Mouse (Mus musculus): ENCODE results near the gene Hsf5.

The Hsf5 gene

DNA sequence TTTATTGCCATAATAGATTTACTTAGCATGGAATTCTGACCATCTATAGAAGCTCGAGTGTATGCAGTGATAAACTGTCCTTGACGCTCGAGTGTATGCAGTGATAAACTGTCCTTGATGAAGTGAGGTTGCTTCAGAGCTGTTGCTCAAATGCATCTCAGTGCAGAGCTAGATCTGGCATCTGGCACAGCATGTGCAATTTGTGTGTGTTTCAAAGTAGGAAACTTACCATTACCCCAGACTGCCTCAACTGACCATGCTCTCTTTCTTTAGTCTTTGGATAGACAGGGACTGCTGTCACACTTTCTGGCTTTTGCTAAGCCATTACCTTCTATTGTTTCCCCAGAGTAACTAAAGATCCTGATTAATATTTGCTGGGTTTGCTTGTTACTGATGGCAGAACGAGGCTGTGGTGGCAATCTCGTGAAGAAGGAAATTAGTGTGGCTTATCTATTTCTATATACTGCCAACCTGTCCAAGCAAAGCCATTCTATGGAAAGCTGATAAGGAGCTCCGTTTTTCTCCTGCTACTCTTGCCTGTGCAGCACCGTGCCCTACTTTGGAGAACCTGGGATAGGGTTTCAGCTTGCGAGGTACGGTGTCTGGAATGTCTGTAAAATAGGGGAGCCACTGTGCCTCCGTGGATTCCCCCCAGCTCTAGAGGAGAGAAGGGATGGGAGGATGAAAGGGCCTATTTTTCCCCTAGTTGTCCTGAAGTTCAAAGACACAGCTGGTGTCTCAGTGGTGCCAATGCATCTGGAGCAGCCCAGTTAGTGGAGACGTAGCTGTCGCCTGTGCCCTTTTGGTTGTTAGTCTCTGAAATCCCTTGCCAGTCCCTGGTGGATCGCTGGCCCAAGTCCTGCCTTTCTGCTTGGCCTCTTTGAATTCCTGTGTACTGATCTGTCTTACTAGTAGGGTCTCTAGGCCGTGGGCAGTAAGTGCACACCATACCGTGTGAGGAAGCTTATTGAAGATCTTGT is 70.6 kb downstream of the Hsf5 start:
- DNase-seq (ENCODE audit: low read depth, low spot score), result no peak

DNA sequence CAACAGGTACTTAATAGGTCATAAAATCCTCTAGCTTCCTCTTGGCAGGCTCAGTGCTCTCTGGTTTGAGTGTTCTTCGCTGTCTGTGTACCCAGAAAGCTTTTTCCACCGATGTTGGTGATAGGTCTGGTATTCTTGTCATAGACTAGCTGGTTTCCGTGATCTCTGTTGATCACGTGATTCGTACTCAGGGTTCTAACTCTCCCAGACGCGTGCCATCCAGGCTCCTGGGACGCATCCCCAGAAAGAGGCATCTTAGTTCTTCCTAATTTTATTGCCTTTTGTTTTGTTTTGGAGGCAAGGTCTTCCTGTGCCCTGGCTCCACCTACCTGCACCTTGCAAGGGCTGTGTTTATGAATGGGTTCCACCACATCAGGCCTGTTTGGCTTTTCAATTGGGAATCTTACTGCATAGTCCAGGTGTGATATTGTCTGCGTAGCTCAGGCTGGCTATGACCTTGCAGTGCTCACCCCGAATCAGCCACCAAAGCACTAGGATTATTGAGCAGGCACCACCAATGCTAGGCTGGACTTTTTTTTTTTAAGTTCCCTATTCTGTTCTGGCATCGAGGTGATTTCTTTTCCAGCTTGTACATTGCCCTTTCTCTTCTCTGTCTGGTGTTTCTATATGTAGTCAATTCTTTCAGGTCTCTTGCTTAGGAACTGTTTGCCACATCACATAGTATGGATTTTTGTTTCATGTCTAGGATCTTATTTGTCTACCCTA is 71.7 kb downstream of the Hsf5 start:
- no peak for DNase-seq (ENCODE audit: low read depth, low spot score)

DNA sequence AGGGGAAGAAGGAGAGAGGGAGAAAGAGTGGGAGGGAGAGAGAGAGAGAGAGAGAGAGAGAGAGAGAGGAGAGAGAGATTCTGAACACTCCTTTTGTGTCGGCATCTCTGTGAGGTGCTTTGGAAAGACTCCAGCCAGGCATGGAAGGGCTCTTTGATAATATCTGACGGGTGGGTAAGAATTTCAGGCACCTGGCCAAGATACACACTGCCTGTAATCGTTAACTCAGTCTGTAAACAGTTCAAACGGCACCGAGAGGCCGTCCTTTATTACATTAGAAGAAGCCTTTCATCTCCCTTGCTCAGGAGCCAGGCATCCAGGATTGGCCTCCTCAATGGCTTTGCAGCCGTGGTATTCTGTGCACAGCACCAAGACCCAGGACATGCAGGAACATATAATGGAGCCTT is 72.4 kb downstream of the Hsf5 start:
- no peak for DNase-seq (ENCODE audit: low read depth, low spot score)

DNA sequence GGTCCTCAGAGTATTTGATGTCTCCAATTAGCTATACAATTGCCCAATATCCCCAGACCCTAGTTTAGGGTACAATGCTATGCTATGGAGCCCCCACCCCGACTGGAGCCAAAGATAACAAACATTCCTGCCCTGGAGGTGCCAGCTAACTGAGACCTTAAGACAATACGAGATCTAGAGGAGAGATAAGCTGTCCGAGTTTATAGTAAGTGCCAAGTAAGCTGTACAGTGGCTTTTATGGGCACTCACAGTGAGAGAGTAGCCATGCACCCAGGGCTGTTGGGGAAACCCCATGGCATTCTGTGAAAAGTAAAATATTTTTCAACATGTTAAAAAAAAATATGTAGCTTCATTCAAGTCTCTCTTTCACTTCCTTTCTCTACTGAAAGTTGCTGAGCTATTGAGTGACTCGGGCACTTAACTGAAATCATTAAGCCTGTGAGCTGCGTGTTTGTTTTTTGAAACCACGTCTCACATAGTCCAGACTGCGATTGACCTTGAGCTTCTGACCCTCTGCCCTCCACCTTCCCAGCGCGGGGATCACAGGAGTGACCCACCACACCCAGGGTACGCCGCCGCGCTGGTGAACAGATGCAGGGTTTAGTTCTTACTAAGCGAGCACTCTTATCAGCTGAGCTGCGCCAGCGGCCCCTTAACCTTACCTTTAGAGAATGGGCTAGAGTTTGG is 73.2 kb downstream of the Hsf5 start:
- peak; percentile 50 for DNase-seq (ENCODE audit: low read depth, low spot score)

DNA sequence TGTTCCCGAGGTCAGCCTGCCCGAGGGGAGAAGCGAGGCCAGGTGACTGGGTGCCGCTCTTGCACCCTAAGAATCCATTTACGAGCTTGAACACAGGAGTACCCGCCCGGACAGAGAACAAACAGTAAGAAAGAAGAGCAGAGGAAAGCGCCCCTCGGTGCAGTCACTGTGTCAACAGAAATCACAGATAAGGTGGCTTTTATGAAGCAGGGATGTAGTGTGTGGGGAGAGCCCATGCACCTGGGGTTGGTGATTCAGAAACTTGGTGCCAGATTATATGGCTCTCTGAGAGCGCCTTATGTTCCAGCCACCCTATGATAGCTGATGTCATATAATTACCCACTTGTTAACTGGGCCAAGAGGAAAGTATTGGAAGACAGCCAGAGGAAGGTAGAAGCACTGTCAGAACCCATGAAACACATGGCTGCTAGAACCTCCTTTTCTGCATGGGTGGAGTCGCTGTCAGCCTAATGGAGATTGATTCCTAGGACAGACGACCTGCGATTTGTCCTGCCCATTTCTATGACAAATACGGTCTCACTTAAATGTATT is 80.2 kb downstream of the Hsf5 start:
- DNase-seq (ENCODE audit: low read depth, low spot score), result no peak

DNA sequence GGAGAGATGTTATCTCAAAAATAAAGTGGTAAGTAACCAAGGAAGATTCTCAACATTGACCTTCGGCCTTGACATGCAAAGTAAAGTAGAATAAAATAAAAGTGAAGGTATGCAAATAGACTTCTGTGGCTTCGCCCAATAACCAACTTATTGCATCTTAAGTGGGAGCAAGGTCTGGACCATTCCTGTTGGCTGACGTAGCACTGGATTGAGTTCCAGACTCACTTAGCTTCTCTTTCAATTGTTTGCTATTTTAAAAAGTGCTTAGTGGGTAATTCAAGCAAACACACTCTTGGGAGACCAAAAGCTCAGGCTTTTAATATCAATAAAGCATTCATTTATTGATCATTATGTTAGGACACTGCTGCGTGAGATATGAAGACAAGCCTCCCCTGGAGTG is 81.2 kb downstream of the Hsf5 start:
- no peak for DNase-seq (ENCODE audit: low read depth, low spot score)

DNA sequence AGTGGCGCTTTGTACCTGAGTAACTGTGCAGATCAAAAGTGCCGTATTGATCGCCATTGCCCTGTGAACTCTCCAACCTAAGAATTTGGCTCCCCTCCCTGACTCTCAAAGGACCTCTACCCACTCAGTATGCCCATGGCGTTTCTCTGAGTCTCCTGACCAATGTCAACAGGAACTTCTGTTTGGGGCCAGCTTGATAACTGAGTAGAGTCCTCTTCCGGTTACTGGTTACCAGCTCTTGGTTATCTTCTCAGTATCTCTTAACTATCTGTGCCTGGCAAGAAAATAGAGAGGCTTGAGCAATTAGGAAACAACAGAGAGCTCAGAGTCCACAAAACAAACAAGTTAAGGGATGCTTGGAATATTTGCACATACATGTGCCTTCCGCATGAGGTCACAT is 84.1 kb downstream of the Hsf5 start:
- DNase-seq (ENCODE audit: low read depth, low spot score), result no peak

DNA sequence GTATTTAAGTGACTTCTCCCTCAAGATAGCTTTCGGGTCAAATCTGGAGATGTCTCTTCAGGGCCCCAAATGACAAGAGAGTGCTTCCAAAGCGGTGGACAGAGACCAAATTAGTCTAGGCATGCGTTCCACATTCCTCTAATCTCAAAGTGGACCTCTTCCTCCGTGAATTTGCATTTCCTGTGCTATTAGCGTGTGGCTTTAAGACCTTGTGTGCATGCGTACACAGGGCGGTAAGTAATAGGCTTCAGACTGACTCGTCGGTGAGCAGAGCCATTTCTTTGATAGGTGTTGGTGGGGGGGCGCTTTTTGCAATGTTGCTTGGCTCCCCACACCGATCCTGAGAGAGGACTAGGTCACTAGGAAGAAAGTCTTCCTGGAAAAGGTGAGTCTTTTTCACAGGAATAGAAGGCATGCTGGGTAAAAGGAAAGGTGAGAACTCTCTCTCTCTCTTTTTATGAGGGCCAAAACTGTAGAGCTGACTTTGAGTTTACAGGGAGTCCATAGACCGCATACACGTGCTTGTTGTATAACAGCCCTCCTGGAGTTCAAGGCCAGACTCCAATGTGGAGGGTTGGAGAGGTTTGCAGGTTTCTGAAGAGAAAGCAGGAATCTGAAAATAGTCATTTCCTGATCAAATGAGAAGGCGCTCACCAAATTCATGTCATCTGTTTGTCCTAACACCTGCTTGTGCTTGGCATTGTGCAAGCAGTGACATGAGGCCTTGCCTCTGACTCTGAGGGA is 85.1 kb downstream of the Hsf5 start:
- DNase-seq (ENCODE audit: low read depth, low spot score), result no peak

DNA sequence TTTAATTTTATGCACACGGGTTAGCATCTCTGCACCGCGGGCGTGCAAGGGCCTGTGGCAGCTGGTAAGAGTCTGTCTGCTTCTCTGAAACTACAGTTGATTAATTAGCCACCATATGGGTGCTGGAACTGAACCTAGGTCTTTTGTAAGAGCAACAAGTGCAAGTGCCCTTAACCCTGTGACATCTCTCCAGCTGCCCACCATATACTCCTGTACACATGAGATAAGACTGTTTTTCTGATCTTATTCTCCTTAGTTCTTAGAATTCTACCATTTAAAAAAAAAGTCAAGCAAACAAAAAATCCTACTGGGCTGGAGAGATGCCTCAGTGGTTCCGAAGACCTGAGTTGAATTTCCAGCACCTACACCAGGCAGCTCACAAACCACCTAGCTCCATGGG is 86.7 kb downstream of the Hsf5 start:
- no peak for DNase-seq (ENCODE audit: low read depth, low spot score)

DNA sequence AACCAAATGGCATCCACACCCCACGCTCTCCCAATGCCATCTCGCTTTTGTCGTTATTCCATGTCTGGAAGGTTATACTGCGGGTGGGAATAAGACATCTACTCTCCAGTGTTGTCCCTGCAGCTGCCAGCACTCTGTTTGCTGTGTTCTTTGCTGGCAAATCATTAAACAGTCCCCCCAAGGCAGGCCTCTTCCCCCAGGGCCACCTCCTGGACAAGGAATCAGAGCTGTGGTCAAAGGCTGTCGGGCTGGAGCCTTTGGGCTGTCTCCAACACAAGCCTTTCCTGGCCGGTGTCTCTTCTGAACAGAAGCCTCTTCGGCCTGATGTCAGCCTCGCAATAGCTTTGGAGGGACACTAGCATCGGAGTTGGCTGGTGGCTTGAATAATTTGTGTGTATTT is 87.3 kb downstream of the Hsf5 start:
- no peak for DNase-seq (ENCODE audit: low read depth, low spot score)

DNA sequence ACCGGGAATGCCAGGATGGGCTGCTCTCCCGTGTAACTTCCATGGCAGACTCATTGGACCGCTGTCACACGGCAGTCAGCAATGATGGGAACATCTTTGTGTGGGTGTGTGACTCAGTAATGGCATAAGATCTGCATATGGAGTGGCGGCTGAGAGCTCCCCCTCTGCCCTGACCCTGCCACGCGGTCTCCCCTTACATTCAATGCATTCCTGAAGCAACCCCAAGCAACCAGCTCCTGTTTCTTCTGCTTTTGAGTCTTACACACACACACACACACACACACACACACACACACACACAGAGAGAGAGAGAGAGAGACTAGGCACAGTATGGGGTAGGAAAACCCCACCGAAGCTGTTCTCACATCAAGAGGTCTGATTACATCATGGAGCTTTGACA is 90.6 kb downstream of the Hsf5 start:
- DNase-seq (ENCODE audit: low read depth, low spot score), result peak; percentile 28

DNA sequence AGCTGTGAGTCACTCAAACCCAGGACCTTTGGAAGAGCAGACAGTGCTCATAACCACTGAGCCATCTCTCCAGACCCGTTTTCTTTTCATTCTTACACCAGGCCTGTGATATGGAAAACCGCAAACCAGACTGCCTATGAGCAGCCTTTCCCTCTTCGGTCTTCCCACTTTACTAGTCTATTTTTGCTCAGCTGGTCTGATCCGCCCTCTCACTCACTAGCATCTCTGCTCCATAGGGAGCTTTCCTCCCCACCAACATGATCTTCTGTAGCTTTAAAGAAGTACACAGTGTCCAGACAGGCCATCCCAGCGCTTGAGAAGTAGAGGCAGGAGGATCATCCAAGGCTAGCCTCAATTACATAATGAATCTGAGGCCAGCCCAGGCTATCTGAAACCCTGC is 92.0 kb downstream of the Hsf5 start:
- DNase-seq (ENCODE audit: low read depth, low spot score), result no peak
